Mouse (Mus musculus): ENCODE data around the gene Tkt.
"Not testable (repeated sequence)": the region's sequence is repeated elsewhere in the genome, so short reads cannot be mapped to it uniquely, and the experiment has no call there.

DNA sequence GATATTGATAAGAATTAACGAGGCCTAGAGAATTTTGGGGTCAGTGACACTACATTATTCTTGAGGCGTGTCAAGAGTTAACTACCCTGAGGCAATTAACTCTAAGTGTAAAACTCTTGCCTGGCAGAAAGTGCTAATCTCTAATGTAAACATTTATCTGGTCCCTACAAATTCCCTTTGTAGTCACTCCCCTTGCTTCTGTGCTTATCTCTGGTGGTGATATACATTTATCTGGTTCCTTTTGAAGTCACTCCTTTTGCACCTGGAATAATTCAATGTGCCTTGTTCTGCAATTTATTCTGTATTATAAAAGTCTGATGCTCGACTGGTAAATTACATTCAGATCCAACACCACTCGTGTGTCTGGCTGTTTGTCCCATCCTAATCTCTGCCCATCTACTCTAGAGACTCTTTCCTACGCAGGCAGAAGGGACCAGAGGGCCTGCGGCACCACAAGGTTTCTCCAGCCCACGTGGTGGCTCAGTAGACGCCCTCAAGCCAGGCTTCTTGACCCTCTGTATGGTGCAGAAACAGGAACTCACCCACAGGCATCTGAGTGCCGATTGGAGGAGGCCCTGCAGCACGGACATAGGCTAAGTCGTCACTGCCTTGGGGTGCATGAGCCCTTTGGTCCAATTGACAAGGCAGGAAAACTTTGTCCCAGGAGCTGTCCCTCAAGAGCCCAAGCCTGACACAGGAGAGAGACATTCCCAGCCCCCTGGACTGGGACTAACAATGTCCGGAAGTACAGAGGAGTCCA lies 29.3 kb downstream of the Tkt start:
- not testable (repeated sequence) for TF ChIP-seq POLR2A (IDR thresholded peaks at IDR 0.05; ENCODE audit: insufficient read length, low read depth); USF1 (IDR thresholded peaks at IDR 0.05; ENCODE audit: low read depth); MAX (IDR thresholded peaks at IDR 0.05; ENCODE audit: low read depth); E2F4 (IDR thresholded peaks at IDR 0.05; ENCODE audit: insufficient read depth); CEBPB (IDR thresholded peaks at IDR 0.05; ENCODE audit: insufficient read depth, poor library complexity, severe bottlenecking); REST (IDR thresholded peaks at IDR 0.05; ENCODE audit: insufficient read depth, insufficient read length); TCF12 (IDR thresholded peaks at IDR 0.05; ENCODE audit: insufficient read depth, poor library complexity, severe bottlenecking); TCF3 (IDR thresholded peaks at IDR 0.05; ENCODE audit: insufficient read length, low read depth)
